Mouse (Mus musculus): ENCODE results near the gene Mgat4d. TPM values are rescaled to one million over a fixed set of nuclear protein-coding genes. Genes with fewer than 3 reads are reported as not detected.
"Not testable (repeated sequence)": the region's sequence is repeated elsewhere in the genome, so short reads cannot be mapped to it uniquely, and the experiment has no call there.

Gene Mgat4d
- polyA plus RNA-seq, 2 experiments from 2014 or later: not detected

- ATAC-seq: no peak
Observed at GRCm38 (mm10) chr8:83392521-83392920, 44.2 kb downstream of the Mgat4d start.

GRCm38 (mm10) chr8:83394325-83394724, 46.1 kb downstream of the Mgat4d start:
- no peak for ATAC-seq

GRCm38 (mm10) chr8:83396680-83397079, 48.4 kb downstream of the Mgat4d start:
- ATAC-seq: no peak

- ATAC-seq: no peak
Observed at GRCm38 (mm10) chr8:83397726-83398125, 49.5 kb downstream of the Mgat4d start.

GRCm38 (mm10) chr8:83405548-83405947, 57.3 kb downstream of the Mgat4d start:
- no peak for ATAC-seq

- no peak for ATAC-seq
Observed at GRCm38 (mm10) chr8:83406836-83407235, 58.6 kb downstream of the Mgat4d start.

- no peak for ATAC-seq
Observed at GRCm38 (mm10) chr8:83408496-83408895, 60.2 kb downstream of the Mgat4d start.

- ATAC-seq: no peak
Observed at GRCm38 (mm10) chr8:83416878-83417277, 68.6 kb downstream of the Mgat4d start.

GRCm38 (mm10) chr8:83417970-83418369, 69.7 kb downstream of the Mgat4d start:
- no peak for ATAC-seq

- ATAC-seq: no peak
Observed at GRCm38 (mm10) chr8:83418805-83419516, 70.7 kb downstream of the Mgat4d start.

GRCm38 (mm10) chr8:83421354-83421753, 73.1 kb downstream of the Mgat4d start:
- no peak for ATAC-seq

GRCm38 (mm10) chr8:83423032-83423825, 75.0 kb downstream of the Mgat4d start:
- ATAC-seq: no peak

GRCm38 (mm10) chr8:83425202-83425601, 76.9 kb downstream of the Mgat4d start:
- no peak for ATAC-seq

GRCm38 (mm10) chr8:83426104-83426759, 78.0 kb downstream of the Mgat4d start:
- ATAC-seq: no peak

- ATAC-seq: no peak
Observed at GRCm38 (mm10) chr8:83426949-83427348, 78.7 kb downstream of the Mgat4d start.

GRCm38 (mm10) chr8:83428621-83429020, 80.3 kb downstream of the Mgat4d start:
- not testable (repeated sequence) for ATAC-seq

GRCm38 (mm10) chr8:83429071-83429524, 80.8 kb downstream of the Mgat4d start:
- ATAC-seq: no peak

Other genes starting within 250 kb of the Mgat4d start
- gene Tbc1d9, start 183.1 kb upstream of the Mgat4d start, polyA plus RNA-seq (2017; shearing (Covaris generic)): under 1 TPM in 1 of 2 experiments, not detected in 1; 0.23 TPM
- not detected for gene Gm10645, start 182.3 kb upstream of the Mgat4d start, polyA plus RNA-seq (2017; shearing (Covaris generic))
- not detected for gene Ucp1, start 58.1 kb upstream of the Mgat4d start, polyA plus RNA-seq (2017; shearing (Covaris generic))
- 1 to 10 TPM; 7.1 to 8.4 TPM for gene Elmod2, start 16.0 kb upstream of the Mgat4d start, polyA plus RNA-seq (2017; shearing (Covaris generic))
- under 1 TPM in 1 of 2 experiments, not detected in 1; 0.15 TPM for gene Clgn, start 41.4 kb downstream of the Mgat4d start, polyA plus RNA-seq (2017; shearing (Covaris generic))
- 10 to 100 TPM; 22.6 to 27.6 TPM for gene Scoc, start 109.9 kb downstream of the Mgat4d start, polyA plus RNA-seq (2017; shearing (Covaris generic))
- gene Olfr370, start 187.3 kb downstream of the Mgat4d start, polyA plus RNA-seq (2017; shearing (Covaris generic)): not detected
- 100 to 1,000 TPM; 350 to 354 TPM for gene Ndufb7, start 218.2 kb downstream of the Mgat4d start, polyA plus RNA-seq (2017; shearing (Covaris generic))

All from activated CD4-positive, CD25-positive, alpha-beta regulatory T cell, adult 4 months (primary cell).